Mouse (Mus musculus): ENCODE data around the gene Myt1l. TPM values are rescaled to one million over a fixed set of nuclear protein-coding genes. Genes with fewer than 3 reads are reported as not detected.

Myt1l gene
- total RNA-seq, 2 experiments from 2014 or later, result 1.5 to 2.1 TPM

- DNase-seq, result no peak
These were observed 127.5 kb downstream of the Myt1l start for GRCm38 (mm10) chr12:29655673-29656072.

DNA sequence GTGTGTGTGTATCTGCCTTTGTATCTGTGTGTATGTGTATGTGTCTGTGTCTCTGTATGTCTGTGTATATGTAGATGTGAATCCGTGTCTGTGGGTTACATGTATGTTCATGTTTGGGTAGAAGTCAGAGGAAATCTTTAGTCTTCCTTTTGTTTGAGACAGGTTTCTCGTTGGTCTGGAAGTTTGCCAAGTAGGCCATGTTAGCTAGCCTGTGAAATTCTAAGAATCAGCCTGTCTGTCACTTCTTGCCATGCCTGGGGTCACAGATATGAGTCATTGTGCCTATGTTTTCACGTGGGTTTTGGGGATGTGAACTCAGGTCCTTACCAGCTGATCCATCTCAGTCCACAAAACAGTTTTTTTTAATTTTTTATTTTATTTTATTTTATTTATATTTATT, 128.9 kb downstream of the Myt1l start:
- DNase-seq, result no peak

GRCm38 (mm10) chr12:29657870-29658269, 129.7 kb downstream of the Myt1l start:
- no peak for DNase-seq

GRCm38 (mm10) chr12:29671984-29672383, 143.8 kb downstream of the Myt1l start:
- DNase-seq, result no peak

- DNase-seq, result peak; percentile 60 to 74
These were observed 147.6 kb downstream of the Myt1l start for GRCm38 (mm10) chr12:29675594-29676362.

- DNase-seq, result no peak
These were observed 154.2 kb downstream of the Myt1l start for GRCm38 (mm10) chr12:29682384-29682783.

- no peak for DNase-seq
These were observed 154.8 kb downstream of the Myt1l start for GRCm38 (mm10) chr12:29682946-29683345.

GRCm38 (mm10) chr12:29686241-29686640, 158.1 kb downstream of the Myt1l start:
- no peak for DNase-seq

- DNase-seq, result peak; percentile 38 to 45
These were observed 163.4 kb downstream of the Myt1l start for GRCm38 (mm10) chr12:29691566-29691965.

DNA sequence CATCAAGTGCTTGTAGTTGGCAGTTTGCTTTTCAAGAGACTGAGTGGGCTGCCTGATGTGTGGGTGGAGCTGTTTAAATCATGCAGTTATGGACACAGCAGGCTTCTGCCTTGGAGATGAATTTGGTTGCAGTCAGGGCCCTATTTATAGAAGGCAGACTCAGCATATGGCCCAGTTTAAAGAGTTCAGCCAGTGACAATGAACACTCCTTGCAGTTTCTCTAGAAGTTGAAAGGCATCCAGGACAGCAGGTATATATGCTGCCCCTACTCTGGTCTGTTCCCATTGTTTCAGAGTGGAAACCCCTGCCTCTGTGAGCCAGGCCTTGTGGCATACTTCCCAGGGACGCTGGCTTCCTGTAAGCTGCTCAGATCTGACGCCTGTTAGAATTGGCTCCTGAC, 167.0 kb downstream of the Myt1l start:
- no peak for DNase-seq

DNA sequence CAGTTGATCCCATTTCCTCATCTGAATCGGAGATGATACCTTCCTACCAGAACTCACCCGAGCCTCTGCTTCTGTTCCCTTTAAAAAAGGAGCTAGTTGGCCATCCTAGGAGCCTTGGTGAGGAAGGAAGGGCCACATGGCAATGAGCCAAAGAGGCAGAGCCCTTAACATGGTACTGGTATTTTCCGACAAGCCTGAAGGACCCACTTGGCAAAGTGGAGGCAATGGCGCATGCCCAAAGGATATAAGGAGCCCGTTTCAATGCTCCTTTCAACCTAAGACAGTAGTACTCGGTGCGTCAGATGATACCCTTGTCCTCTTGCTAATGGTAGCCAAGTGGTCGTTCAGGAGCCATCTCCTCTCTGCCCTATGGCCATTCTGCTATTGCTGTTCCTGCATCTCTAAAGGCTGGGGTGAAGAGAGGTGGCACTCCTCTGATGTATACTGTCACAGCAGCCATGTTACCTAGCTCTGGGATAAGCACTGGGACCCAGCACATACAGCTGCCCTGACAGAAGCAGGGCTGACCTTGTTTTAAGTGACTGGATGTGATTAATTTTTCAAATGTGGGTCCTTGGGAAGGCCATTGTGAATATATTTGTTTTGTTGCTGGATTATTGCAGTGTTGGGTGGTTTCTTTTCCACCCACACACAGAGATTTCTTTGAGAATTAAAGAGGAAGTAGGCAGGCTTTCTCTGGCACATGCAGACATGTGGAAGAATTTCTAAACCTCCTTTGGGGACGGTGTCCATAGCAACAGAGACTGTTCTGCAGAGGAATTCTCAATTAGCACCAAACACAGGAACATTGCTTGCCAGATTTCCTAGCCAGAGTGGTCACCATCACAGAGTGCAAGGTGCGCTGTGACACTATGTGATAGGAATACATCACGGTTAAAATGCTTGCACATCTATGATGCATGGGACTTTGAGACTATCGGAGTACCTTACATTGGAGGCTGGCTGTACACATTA, 169.6 kb downstream of the Myt1l start:
- DNase-seq, result no peak

- no peak for DNase-seq
These were observed 170.4 kb downstream of the Myt1l start for GRCm38 (mm10) chr12:29698541-29698940.

DNA sequence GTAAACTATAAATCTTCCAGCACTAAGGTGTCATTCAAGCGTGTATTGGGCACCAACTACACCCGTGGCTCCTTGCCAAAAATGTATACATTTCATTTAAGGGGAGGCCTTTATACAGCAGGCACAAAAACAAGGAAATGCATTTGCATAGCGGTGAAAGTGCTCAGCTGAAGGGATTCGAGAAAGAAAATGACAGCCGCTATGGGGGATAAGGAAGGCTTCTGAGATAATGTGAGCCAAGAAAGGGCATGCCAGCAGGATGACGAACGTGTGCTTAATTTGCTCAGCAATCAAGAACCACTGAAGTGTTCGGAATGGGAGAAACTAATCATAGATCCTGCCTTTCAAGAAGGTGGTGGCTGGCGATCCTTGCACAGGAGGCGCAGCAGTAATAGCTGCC, 170.8 kb downstream of the Myt1l start:
- DNase-seq, result no peak

DNA sequence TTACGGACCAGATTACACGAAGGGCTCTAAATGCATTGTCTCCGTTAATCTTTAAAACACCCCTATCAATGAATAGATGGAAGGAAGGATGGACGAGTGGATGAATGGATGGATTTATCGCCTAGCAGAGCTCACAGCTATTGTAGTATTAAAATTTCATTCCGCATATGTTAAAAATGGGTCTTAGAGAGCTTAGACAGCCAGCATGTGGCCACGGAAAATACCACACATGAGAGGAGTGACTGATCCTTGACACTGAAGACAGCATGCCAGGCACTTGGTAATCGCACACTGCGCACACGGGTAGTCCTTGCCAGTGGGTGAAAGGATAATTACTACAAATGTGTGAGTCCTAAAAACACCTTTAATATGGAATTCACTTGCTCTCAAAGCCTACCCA, 171.2 kb downstream of the Myt1l start:
- no peak for DNase-seq

DNA sequence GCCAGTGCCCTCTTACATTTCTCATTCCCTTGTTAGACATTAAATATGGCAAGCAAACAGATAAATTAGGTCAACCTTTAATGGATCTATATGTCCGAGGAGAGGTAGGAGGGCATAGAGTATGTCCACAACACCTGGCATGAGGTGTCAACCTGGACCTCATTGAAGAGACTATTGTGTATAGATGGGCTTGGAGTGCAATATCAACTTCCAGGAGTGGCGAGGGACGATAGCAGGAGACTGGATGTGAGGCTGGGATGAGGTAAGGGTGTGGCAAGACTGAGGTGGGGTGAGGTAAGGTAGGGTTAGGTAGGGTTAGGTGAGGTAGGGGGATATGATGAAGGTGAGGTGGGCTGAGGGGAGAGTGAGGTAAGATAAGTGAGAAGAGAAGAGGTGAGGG, 171.8 kb downstream of the Myt1l start:
- no peak for DNase-seq

DNA sequence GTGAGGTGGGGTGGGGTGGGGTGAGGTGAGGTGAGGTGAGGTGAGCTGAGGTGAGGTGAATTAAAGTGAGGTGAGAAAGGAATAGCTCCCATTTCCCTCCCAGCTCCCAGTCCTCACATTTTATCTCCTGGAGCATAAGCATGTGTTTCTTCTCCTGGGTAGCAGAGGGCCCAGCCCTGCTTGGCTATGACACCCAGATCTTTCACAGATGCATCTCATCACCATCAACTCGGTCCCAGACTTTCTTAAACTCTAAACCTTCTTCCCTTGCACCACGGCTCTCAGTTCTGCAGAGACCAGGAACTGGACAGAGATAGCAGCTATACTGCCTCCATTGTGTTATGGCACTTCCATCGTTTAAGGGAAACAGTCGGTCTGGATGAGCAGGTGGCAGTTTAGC, 172.9 kb downstream of the Myt1l start:
- no peak for DNase-seq

DNA sequence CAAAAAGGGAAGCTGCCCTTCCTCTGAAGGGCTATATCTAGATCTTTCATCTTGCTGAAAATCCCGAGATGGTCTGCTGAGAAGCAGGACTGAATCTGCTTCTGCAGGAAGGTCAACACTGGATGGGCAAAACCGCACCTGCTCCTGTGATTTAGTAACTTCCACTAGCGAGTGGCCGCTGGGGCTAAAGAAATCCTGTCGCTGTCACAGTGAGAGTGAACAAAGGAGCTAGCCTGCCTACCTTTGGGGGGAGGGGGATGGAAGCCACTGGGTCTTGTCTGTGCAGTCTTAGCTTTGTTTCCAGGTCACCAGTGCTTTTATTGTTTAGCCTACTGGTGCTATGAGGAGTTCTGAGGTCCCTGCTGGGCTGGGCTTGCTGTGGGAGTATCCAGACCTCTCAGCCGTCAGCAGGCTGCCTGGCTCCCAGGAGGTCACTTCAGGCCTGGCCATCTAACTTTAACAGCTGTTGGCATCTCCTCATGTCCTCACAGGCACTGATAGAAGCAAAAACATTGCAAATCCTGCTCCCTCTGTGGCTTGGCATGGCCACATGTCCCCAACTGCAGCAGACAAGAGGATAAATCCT, 173.6 kb downstream of the Myt1l start:
- DNase-seq, result no peak

DNA sequence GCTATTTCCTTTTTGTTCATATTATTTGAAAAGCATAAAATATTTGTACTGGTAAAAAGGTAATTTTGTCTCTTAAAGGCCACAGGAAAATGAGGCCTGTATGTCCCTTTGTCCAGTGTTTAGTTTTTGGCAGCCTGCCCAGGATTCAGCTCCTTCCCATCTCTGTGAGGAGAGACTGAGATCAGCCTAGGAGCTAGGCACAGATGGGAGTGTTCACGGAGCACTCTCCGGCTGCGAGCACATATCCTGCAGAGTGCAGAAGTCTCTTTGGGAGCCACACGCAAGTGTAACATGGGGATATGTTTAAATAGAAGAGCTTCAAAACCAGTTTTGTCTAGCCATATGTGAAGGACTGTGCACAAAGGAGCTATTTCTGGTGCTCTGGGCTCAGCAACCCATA, 174.4 kb downstream of the Myt1l start:
- DNase-seq, result peak in 1 of 2 experiments; percentile 61

DNA sequence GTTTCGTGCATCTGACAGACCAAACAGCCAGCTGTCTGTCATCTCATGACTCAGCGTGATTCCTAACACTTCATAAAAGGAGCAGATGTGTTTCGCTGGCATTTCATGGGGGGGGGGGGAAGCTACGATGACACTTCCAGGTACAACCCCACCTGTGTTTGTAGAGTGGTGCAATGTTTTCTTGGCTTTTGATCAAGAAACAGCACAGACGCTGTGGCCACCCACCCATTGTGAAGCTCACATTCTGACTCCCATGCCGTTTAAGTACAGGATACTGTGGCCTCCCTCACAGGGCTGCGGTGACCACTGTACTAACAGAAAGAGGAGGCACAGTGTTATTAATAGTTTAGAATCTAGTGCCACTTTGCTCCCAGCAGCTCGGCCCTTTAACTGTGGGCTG, 175.4 kb downstream of the Myt1l start:
- DNase-seq, result no peak

GRCm38 (mm10) chr12:29707094-29707493, 178.9 kb downstream of the Myt1l start:
- DNase-seq, result no peak

- no peak for DNase-seq
These were observed 180.0 kb downstream of the Myt1l start for GRCm38 (mm10) chr12:29708166-29708565.

DNA sequence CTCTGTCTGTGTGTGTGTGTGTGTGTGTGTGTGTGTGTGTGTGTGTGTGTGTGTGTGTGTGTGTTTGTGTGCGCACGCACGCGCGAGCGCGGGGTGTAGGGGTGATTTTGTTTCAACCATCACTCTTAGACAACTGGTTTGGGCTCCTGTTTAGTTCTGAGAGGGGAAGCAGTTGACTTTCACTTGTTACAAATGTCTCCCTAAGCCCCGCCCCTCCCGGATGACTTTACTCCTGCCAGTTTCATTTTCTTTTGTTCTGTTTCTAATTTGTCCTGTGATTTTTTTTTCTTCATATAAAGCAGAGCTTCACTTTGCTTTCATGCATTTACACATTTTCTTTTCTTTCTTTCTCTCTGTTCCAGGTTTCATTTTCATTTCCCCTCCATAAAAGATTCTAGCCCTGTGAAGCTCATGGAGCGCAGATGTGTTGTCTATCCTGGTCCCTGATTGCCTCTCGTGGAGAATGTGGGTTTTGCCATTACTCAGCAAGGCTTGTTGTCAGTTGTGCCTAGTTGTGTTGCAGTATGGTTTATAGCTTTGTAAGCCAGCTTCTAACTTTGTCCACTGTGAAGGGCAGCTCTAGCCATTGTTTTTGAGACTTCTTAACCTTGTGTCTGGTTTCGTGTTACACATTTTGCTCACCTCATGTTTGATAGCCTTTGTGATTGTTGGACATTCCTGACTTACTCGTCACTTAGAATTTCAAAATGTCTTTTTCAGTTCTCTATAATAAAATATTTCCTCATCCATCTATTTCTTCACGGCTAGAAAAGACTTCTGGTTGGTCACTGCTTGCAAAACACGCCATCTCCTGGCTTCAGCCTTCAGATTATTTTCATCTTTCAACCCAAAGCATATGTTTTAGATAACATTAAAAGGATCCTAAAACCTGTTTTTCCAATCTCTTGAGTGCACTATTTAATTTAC, 184.9 kb downstream of the Myt1l start:
- DNase-seq, result peak in 1 of 2 experiments; percentile 50
